Mouse (Mus musculus) G1E (cell line): ENCODE measurements around the gene Ccdc85c.

ENCODE experiments used
- CTCF ChIP-seq: IDR thresholded peaks from 2 replicates; pipeline ENCODE4 v1.5.1; 2012; ENCODE audit warnings: low read depth, low read length, inconsistent platforms, mixed read lengths
- GATA1 ChIP-seq: IDR thresholded peaks from 2 replicates; pipeline ENCODE4 v1.6.1; 2012; ENCODE audit warnings: borderline replicate concordance, low read length, inconsistent platforms, mixed read lengths
- GATA2 ChIP-seq: IDR thresholded peaks from 2 replicates; pipeline ENCODE4 v1.6.1; 2012; ENCODE audit warnings: low read depth, low read length, inconsistent platforms, borderline replicate concordance
- POLR2AphosphoS5 ChIP-seq: IDR thresholded peaks from 2 replicates; pipeline ENCODE4 v1.6.1; 2012; ENCODE audit warnings: low read depth, low read length, inconsistent platforms; ENCODE audit not compliant: insufficient replicate concordance

GRCm38 (mm10) chr12:108174606-108175505 lies 100.4 kb downstream of the Ccdc85c start:
- TF ChIP-seq GATA1 (no peak), CTCF (no peak), GATA2 (no peak), POLR2AphosphoS5 (no peak)
